Mouse (Mus musculus): ENCODE measurements around the gene Fam196b. TPM values are rescaled to one million over a fixed set of nuclear protein-coding genes. Genes with fewer than 3 reads are reported as not detected.

Gene Fam196b
- polyA plus RNA-seq, 1 experiment from 2014 or later: 6.4 TPM

GRCm38 (mm10) chr11:34385001-34385688, 70.5 kb downstream of the Fam196b start:
- H3K27me3 ChIP-seq (replicated peaks): no peaks in the 10 kb centered on the region
- H3K4me3 ChIP-seq: no peak overlapping the region
- H3K9ac ChIP-seq: no peak overlapping the region
- H3K4me1 ChIP-seq: 0 out of 2 replicates have a peak, but pooled peaks cover 3% of the 10 kb centered on the region
- no peak overlapping the region for H3K27ac ChIP-seq
- WGBS: 45% methylated on average over 1 of the region's 1 CpGs
- peak; percentile 74; the same call in 1 of the 2 replicates for ATAC-seq (replicated peaks)
- H3K4me2 ChIP-seq: no peak overlapping the region
- H3K36me3 ChIP-seq (replicated peaks): no peaks in the 10 kb centered on the region
- H3K9me3 ChIP-seq: no peaks in the 10 kb centered on the region

GRCm38 (mm10) chr11:34389261-34390116, 74.9 kb downstream of the Fam196b start:
- Histone ChIP-seq H3K27ac (no peak overlapping the region), H3K4me3 (no peak overlapping the region), H3K9ac (no peak overlapping the region), H3K9me3 (no peaks in the 10 kb centered on the region), H3K4me2 (no peak overlapping the region), H3K27me3 (replicated peaks) (no peaks in the 10 kb centered on the region), H3K36me3 (replicated peaks) (no peaks in the 10 kb centered on the region), H3K4me1 (0 out of 2 replicates have a peak, but pooled peaks cover 3% of the 10 kb centered on the region)
- no peak for ATAC-seq (replicated peaks)
- 87% methylated on average over 6 of the region's 6 CpGs for WGBS

GRCm38 (mm10) chr11:34392105-34392504, 77.5 kb downstream of the Fam196b start:
- no peak for ATAC-seq (replicated peaks)
- Histone ChIP-seq H3K27me3 (replicated peaks) (no peaks in the 10 kb centered on the region), H3K4me1 (no peaks in the 10 kb centered on the region), H3K36me3 (replicated peaks) (no peaks in the 10 kb centered on the region), H3K9ac (no peak overlapping the region), H3K27ac (no peak overlapping the region), H3K4me3 (no peak overlapping the region), H3K9me3 (no peaks in the 10 kb centered on the region), H3K4me2 (no peak overlapping the region)
- 63% methylated on average over 4 of the region's 4 CpGs for WGBS

GRCm38 (mm10) chr11:34395802-34396201, 81.2 kb downstream of the Fam196b start:
- H3K36me3 ChIP-seq (replicated peaks): no peaks in the 10 kb centered on the region
- H3K27me3 ChIP-seq (replicated peaks): no peaks in the 10 kb centered on the region
- no peak overlapping the region for H3K4me2 ChIP-seq
- H3K4me1 ChIP-seq: no peaks in the 10 kb centered on the region
- H3K9ac ChIP-seq: no peak overlapping the region
- no peak overlapping the region for H3K27ac ChIP-seq
- ATAC-seq (replicated peaks): no peak
- H3K4me3 ChIP-seq: no peak overlapping the region
- no peaks in the 10 kb centered on the region for H3K9me3 ChIP-seq
- 90% methylated on average over 3 of the region's 3 CpGs for WGBS

- no peak overlapping the region for H3K27ac ChIP-seq
- H3K9ac ChIP-seq: no peak overlapping the region
- 92% methylated on average over 5 of the region's 5 CpGs for WGBS
- ATAC-seq (replicated peaks): no peak
- H3K36me3 ChIP-seq (replicated peaks): no peaks in the 10 kb centered on the region
- no peak overlapping the region for H3K4me3 ChIP-seq
- no peaks in the 10 kb centered on the region for H3K9me3 ChIP-seq
- no peak overlapping the region for H3K4me2 ChIP-seq
- H3K27me3 ChIP-seq (replicated peaks): no peaks in the 10 kb centered on the region
- H3K4me1 ChIP-seq: no peaks in the 10 kb centered on the region
Observed at GRCm38 (mm10) chr11:34397661-34398060, 83.0 kb downstream of the Fam196b start.

GRCm38 (mm10) chr11:34398555-34398954, 83.9 kb downstream of the Fam196b start:
- H3K9ac ChIP-seq: no peak overlapping the region
- no peak for ATAC-seq (replicated peaks)
- H3K27ac ChIP-seq: no peak overlapping the region
- H3K4me2 ChIP-seq: no peak overlapping the region
- H3K4me3 ChIP-seq: no peak overlapping the region
- 85% methylated on average over 2 of the region's 2 CpGs for WGBS
- H3K27me3 ChIP-seq (replicated peaks): no peaks in the 10 kb centered on the region
- H3K36me3 ChIP-seq (replicated peaks): no peaks in the 10 kb centered on the region
- no peaks in the 10 kb centered on the region for H3K4me1 ChIP-seq
- no peaks in the 10 kb centered on the region for H3K9me3 ChIP-seq

GRCm38 (mm10) chr11:34401343-34401742, 86.7 kb downstream of the Fam196b start:
- WGBS: 88% methylated on average over 8 of the region's 8 CpGs

GRCm38 (mm10) chr11:34405311-34405710, 90.7 kb downstream of the Fam196b start:
- Histone ChIP-seq H3K27me3 (replicated peaks) (no peaks in the 10 kb centered on the region), H3K4me2 (no peak overlapping the region), H3K4me3 (no peak overlapping the region), H3K4me1 (peaks cover 13% of the 10 kb centered on the region), H3K36me3 (replicated peaks) (no peaks in the 10 kb centered on the region), H3K9me3 (no peaks in the 10 kb centered on the region), H3K27ac (no peak overlapping the region), H3K9ac (no peak overlapping the region)
- ATAC-seq (replicated peaks): no peak
- 74% methylated on average over 1 of the region's 1 CpGs for WGBS

More at GRCm38 (mm10) chr11:34401343-34401742, 86.7 kb downstream of the Fam196b start:
- no peak overlapping the region for H3K27ac ChIP-seq
- no peaks in the 10 kb centered on the region for H3K36me3 ChIP-seq (replicated peaks)
- H3K9ac ChIP-seq: no peak overlapping the region
- no peak overlapping the region for H3K4me3 ChIP-seq
- no peaks in the 10 kb centered on the region for H3K9me3 ChIP-seq
- ATAC-seq (replicated peaks): no peak
- peaks cover 5% of the 10 kb centered on the region for H3K4me1 ChIP-seq
- H3K4me2 ChIP-seq: no peak overlapping the region
- no peaks in the 10 kb centered on the region for H3K27me3 ChIP-seq (replicated peaks)

GRCm38 (mm10) chr11:34406309-34406708, 91.7 kb downstream of the Fam196b start:
- no peaks in the 10 kb centered on the region for H3K27me3 ChIP-seq (replicated peaks)
- 75% methylated on average over 8 of the region's 8 CpGs for WGBS
- peaks cover 13% of the 10 kb centered on the region for H3K4me1 ChIP-seq
- H3K9ac ChIP-seq: no peak overlapping the region
- H3K27ac ChIP-seq: no peak overlapping the region
- H3K9me3 ChIP-seq: no peaks in the 10 kb centered on the region
- H3K36me3 ChIP-seq (replicated peaks): no peaks in the 10 kb centered on the region
- no peak overlapping the region for H3K4me3 ChIP-seq
- H3K4me2 ChIP-seq: no peak overlapping the region
- no peak for ATAC-seq (replicated peaks)

- Histone ChIP-seq H3K27ac (no peak overlapping the region), H3K4me2 (no peak overlapping the region), H3K36me3 (replicated peaks) (no peaks in the 10 kb centered on the region), H3K4me1 (peaks cover 13% of the 10 kb centered on the region), H3K4me3 (no peak overlapping the region), H3K27me3 (replicated peaks) (no peaks in the 10 kb centered on the region), H3K9ac (no peak overlapping the region), H3K9me3 (no peaks in the 10 kb centered on the region)
- WGBS: 15% methylated on average over 5 of the region's 5 CpGs
- ATAC-seq (replicated peaks): peak; percentile 67; the same call in 1 of the 2 replicates
Observed at GRCm38 (mm10) chr11:34406850-34407249, 92.2 kb downstream of the Fam196b start.

- peaks cover 17% of the 10 kb centered on the region for H3K4me1 ChIP-seq
- no peak overlapping the region for H3K9ac ChIP-seq
- ATAC-seq (replicated peaks): peak; percentile 84; the same call in 1 of the 2 replicates
- H3K4me3 ChIP-seq: no peak overlapping the region
- H3K4me2 ChIP-seq: 0 out of 2 replicates have a peak overlapping the region, but pooled peaks have one; percentile 11
- H3K27ac ChIP-seq: peak overlapping the region; percentile 45; the same call in 1 of the 2 replicates
- no peaks in the 10 kb centered on the region for H3K36me3 ChIP-seq (replicated peaks)
- H3K27me3 ChIP-seq (replicated peaks): no peaks in the 10 kb centered on the region
- WGBS: 29% methylated on average over 9 of the region's 9 CpGs
- no peaks in the 10 kb centered on the region for H3K9me3 ChIP-seq
Observed at GRCm38 (mm10) chr11:34415884-34416618, 101.4 kb downstream of the Fam196b start.

GRCm38 (mm10) chr11:34416619-34416979, 102.0 kb downstream of the Fam196b start:
- no peaks in the 10 kb centered on the region for H3K36me3 ChIP-seq (replicated peaks)
- H3K27me3 ChIP-seq (replicated peaks): no peaks in the 10 kb centered on the region
- WGBS: 65% methylated on average over 3 of the region's 3 CpGs
- no peak overlapping the region for H3K4me3 ChIP-seq
- H3K9me3 ChIP-seq: no peaks in the 10 kb centered on the region
- peaks cover 17% of the 10 kb centered on the region for H3K4me1 ChIP-seq
- peak overlapping the region; percentile 45; the same call in 1 of the 2 replicates for H3K27ac ChIP-seq
- H3K9ac ChIP-seq: no peak overlapping the region
- 0 out of 2 replicates have a peak overlapping the region, but pooled peaks have one; percentile 11 for H3K4me2 ChIP-seq
- ATAC-seq (replicated peaks): peak; percentile 38; the same call in 1 of the 2 replicates

All from midbrain, embryonic 15.5 days (tissue).